Mouse (Mus musculus) megakaryocyte, embryonic 14.5 days (primary cell): Measurements from ENCODE around the gene Scrt2. TPM values are rescaled to one million over a fixed set of nuclear protein-coding genes. Genes with fewer than 3 reads are reported as not detected.

Experiments
- H3K27me3 ChIP-seq: replicated peaks from 2 replicates; pipeline ENCODE3; 2012; ENCODE audit warnings: inconsistent platforms
- H3K36me3 ChIP-seq: replicated peaks from 2 replicates; pipeline ENCODE3; 2012; ENCODE audit warnings: low read length, inconsistent platforms, mixed read lengths
- H3K4me1 ChIP-seq: 2 replicates; pipeline ENCODE4 v1.6.1; 2012; ENCODE audit warnings: inconsistent platforms
- H3K4me3 ChIP-seq: replicated peaks from 2 replicates; pipeline ENCODE3; 2012; ENCODE audit warnings: moderate library complexity, mild to moderate bottlenecking, inconsistent platforms
- H3K9me3 ChIP-seq: 2 replicates; pipeline ENCODE4 v1.6.1; 2012; ENCODE audit warnings: inconsistent platforms
- FLI1 ChIP-seq: IDR thresholded peaks from 2 replicates; pipeline ENCODE4 v1.6.1; 2012; ENCODE audit warnings: low read length, inconsistent platforms, mixed read lengths
- GATA1 ChIP-seq: IDR thresholded peaks from 3 replicates; pipeline ENCODE4 v1.6.1; 2012; ENCODE audit warnings: mixed read lengths, low read length, inconsistent platforms, borderline replicate concordance
- polyA plus RNA-seq: library from polyadenylated mRNA; stranded (reverse); fragments of >175 nt; gene quantifications from 2 replicates; pipeline ENCODE4 v1.2.3, GENCODE M21; 2012; ENCODE audit warnings: low replicate concordance; ENCODE audit not compliant: insufficient read depth

Gene Scrt2
- polyA plus RNA-seq, 1 experiment, result not detected

GRCm38 (mm10) chr2:152081641-152082448, 516 bp downstream of the Scrt2 start:
- peak overlapping the region; percentile 87 for H3K4me3 ChIP-seq
- no peaks in the 10 kb centered on the region for H3K36me3 ChIP-seq
- H3K9me3 ChIP-seq, result no peaks in the 10 kb centered on the region
- peaks cover 28% of the 10 kb centered on the region for H3K4me1 ChIP-seq
- peaks cover 95% of the 10 kb centered on the region for H3K27me3 ChIP-seq
- TF ChIP-seq FLI1 (no peak), GATA1 (no peak)

GRCm38 (mm10) chr2:152082456-152083285, 1.3 kb downstream of the Scrt2 start:
- Histone ChIP-seq H3K4me3 (no peak overlapping the region), H3K9me3 (no peaks in the 10 kb centered on the region), H3K36me3 (no peaks in the 10 kb centered on the region), H3K4me1 (peaks cover 28% of the 10 kb centered on the region), H3K27me3 (peaks cover 95% of the 10 kb centered on the region)
- no peak for TF ChIP-seq GATA1
- no peak for TF ChIP-seq FLI1

- H3K4me1 ChIP-seq, result peaks cover 28% of the 10 kb centered on the region
- peaks cover 95% of the 10 kb centered on the region for H3K27me3 ChIP-seq
- TF ChIP-seq GATA1 (no peak), FLI1 (no peak)
- no peaks in the 10 kb centered on the region for H3K36me3 ChIP-seq
- no peak overlapping the region for H3K4me3 ChIP-seq
- no peaks in the 10 kb centered on the region for H3K9me3 ChIP-seq
Measured at GRCm38 (mm10) chr2:152083411-152083810, 2.1 kb downstream of the Scrt2 start.

GRCm38 (mm10) chr2:152084298-152084697, 3.0 kb downstream of the Scrt2 start:
- H3K4me1 ChIP-seq, result peaks cover 28% of the 10 kb centered on the region
- H3K9me3 ChIP-seq, result no peaks in the 10 kb centered on the region
- no peak overlapping the region for H3K4me3 ChIP-seq
- peaks cover 92% of the 10 kb centered on the region for H3K27me3 ChIP-seq
- TF ChIP-seq GATA1 (no peak), FLI1 (no peak)
- H3K36me3 ChIP-seq, result no peaks in the 10 kb centered on the region

GRCm38 (mm10) chr2:152085414-152085813, 4.1 kb downstream of the Scrt2 start:
- no peak for TF ChIP-seq FLI1
- TF ChIP-seq GATA1, result no peak
- peaks cover 28% of the 10 kb centered on the region for H3K4me1 ChIP-seq
- H3K36me3 ChIP-seq, result no peaks in the 10 kb centered on the region
- H3K9me3 ChIP-seq, result peaks cover 9% of the 10 kb centered on the region
- peaks cover 92% of the 10 kb centered on the region for H3K27me3 ChIP-seq
- no peak overlapping the region for H3K4me3 ChIP-seq

- peaks cover 93% of the 10 kb centered on the region for H3K27me3 ChIP-seq
- H3K4me3 ChIP-seq, result no peak overlapping the region
- peaks cover 18% of the 10 kb centered on the region for H3K4me1 ChIP-seq
- TF ChIP-seq GATA1, result no peak
- no peak for TF ChIP-seq FLI1
- no peaks in the 10 kb centered on the region for H3K36me3 ChIP-seq
- peaks cover 11% of the 10 kb centered on the region for H3K9me3 ChIP-seq
Measured at GRCm38 (mm10) chr2:152086451-152086850, 5.1 kb downstream of the Scrt2 start.

GRCm38 (mm10) chr2:152087111-152087510, 5.8 kb downstream of the Scrt2 start:
- TF ChIP-seq FLI1, result no peak
- TF ChIP-seq GATA1, result no peak
- Histone ChIP-seq H3K36me3 (no peaks in the 10 kb centered on the region), H3K4me3 (no peak overlapping the region), H3K4me1 (peaks cover 12% of the 10 kb centered on the region), H3K27me3 (peaks cover 94% of the 10 kb centered on the region), H3K9me3 (peaks cover 11% of the 10 kb centered on the region)

GRCm38 (mm10) chr2:152089078-152089477, 7.7 kb downstream of the Scrt2 start:
- Histone ChIP-seq H3K9me3 (peaks cover 15% of the 10 kb centered on the region), H3K4me1 (peaks cover 18% of the 10 kb centered on the region), H3K36me3 (no peaks in the 10 kb centered on the region), H3K4me3 (no peak overlapping the region), H3K27me3 (peaks cover 94% of the 10 kb centered on the region)
- TF ChIP-seq FLI1 (no peak), GATA1 (no peak)

GRCm38 (mm10) chr2:152089581-152089980, 8.3 kb downstream of the Scrt2 start:
- TF ChIP-seq FLI1, result no peak
- Histone ChIP-seq H3K9me3 (peaks cover 15% of the 10 kb centered on the region), H3K4me1 (peaks cover 18% of the 10 kb centered on the region), H3K36me3 (no peaks in the 10 kb centered on the region), H3K27me3 (peaks cover 94% of the 10 kb centered on the region), H3K4me3 (no peak overlapping the region)

- peaks cover 15% of the 10 kb centered on the region for H3K9me3 ChIP-seq
- H3K36me3 ChIP-seq, result no peaks in the 10 kb centered on the region
- peaks cover 17% of the 10 kb centered on the region for H3K4me1 ChIP-seq
- H3K4me3 ChIP-seq, result no peak overlapping the region
- TF ChIP-seq GATA1 (no peak), FLI1 (no peak)
- H3K27me3 ChIP-seq, result peaks cover 94% of the 10 kb centered on the region
Measured at GRCm38 (mm10) chr2:152090486-152090885, 9.2 kb downstream of the Scrt2 start.
